Mouse (Mus musculus) neural tube, embryonic 12.5 days (tissue): ENCODE data around the gene Tbl1x. TPM values are rescaled to one million over a fixed set of nuclear protein-coding genes. Genes with fewer than 3 reads are reported as not detected.

Experiments used
- ATAC-seq: fragments of 200-750 bp; cut with Nextera tagmentation; 2 replicates; pipeline ENCODE4 v1.8.0; 2017; ENCODE audit warnings: low read depth, mild to moderate bottlenecking, moderate TSS enrichment, moderate library complexity; ENCODE audit not compliant: low FRiP score
- H3K27ac ChIP-seq: fragments of 300-500 bp; sonication (generic); 2 replicates; pipeline ENCODE4 v1.5.1; 2016
- H3K27me3 ChIP-seq: fragments of 300-500 bp; sonication (generic); replicated peaks from 2 replicates; pipeline ENCODE4 v1.6.1; 2016; ENCODE audit warnings: mild to moderate bottlenecking
- H3K36me3 ChIP-seq: fragments of 300-500 bp; sonication (generic); 2 replicates; pipeline ENCODE4 v1.6.1; 2016; ENCODE audit warnings: mild to moderate bottlenecking
- H3K4me1 ChIP-seq: fragments of 300-500 bp; sonication (generic); 2 replicates; pipeline ENCODE4 v1.6.1; 2016
- H3K4me2 ChIP-seq: fragments of 300-500 bp; sonication (generic); replicated peaks from 2 replicates; pipeline ENCODE4 v1.6.1; 2016; ENCODE audit warnings: mild to moderate bottlenecking
- H3K4me3 ChIP-seq: fragments of 300-500 bp; sonication (generic); 2 replicates; pipeline ENCODE4 v1.5.1; 2016
- H3K9ac ChIP-seq: fragments of 300-500 bp; sonication (generic); 2 replicates; pipeline ENCODE4 v1.6.1; 2016; ENCODE audit warnings: mild to moderate bottlenecking
- H3K9me3 ChIP-seq: fragments of 300-500 bp; sonication (generic); 2 replicates; pipeline ENCODE4 v1.6.1; 2016; ENCODE audit warnings: mild to moderate bottlenecking
- WGBS: fragments of 180-500 bp; shearing (Covaris S2); methylation state at CpG from one replicate; pipeline ENCODE4 v1.1.7; 2016; 5-methylcytosine and 5-hydroxymethylcytosine counted together
- polyA plus RNA-seq: library from polyadenylated mRNA; unstranded; fragments of >200 nt; fragmentation: Nextera tagmentation; extraction: Ambion mirVana; gene quantifications from 2 replicates; pipeline ENCODE4 v1.2.1, GENCODE M21; 2016

Gene Tbl1x
- polyA plus RNA-seq, 1 experiment from 2014 or later: 56.2 TPM

GRCm38 (mm10) chrX:77546448-77546847, 35.6 kb downstream of the Tbl1x start:
- 79% methylated on average over 1 of the region's 1 CpGs for WGBS
- H3K4me3 ChIP-seq: no peak overlapping the region
- H3K36me3 ChIP-seq: no peaks in the 10 kb centered on the region
- H3K4me1 ChIP-seq: no peaks in the 10 kb centered on the region
- H3K4me2 ChIP-seq: no peak overlapping the region
- no peak for ATAC-seq
- H3K27me3 ChIP-seq: no peaks in the 10 kb centered on the region
- H3K9me3 ChIP-seq: no peaks in the 10 kb centered on the region
- H3K27ac ChIP-seq: no peak overlapping the region
- no peak overlapping the region for H3K9ac ChIP-seq

- H3K4me2 ChIP-seq: no peak overlapping the region
- no peak overlapping the region for H3K27ac ChIP-seq
- no peaks in the 10 kb centered on the region for H3K36me3 ChIP-seq
- 97% methylated on average over 1 of the region's 1 CpGs for WGBS
- ATAC-seq: no peak
- H3K27me3 ChIP-seq: no peaks in the 10 kb centered on the region
- no peak overlapping the region for H3K9ac ChIP-seq
- H3K9me3 ChIP-seq: no peaks in the 10 kb centered on the region
- no peaks in the 10 kb centered on the region for H3K4me1 ChIP-seq
- no peak overlapping the region for H3K4me3 ChIP-seq
Observed at GRCm38 (mm10) chrX:77548951-77549350, 38.1 kb downstream of the Tbl1x start.

GRCm38 (mm10) chrX:77550388-77550787, 39.6 kb downstream of the Tbl1x start:
- Histone ChIP-seq H3K9me3 (no peaks in the 10 kb centered on the region), H3K36me3 (no peaks in the 10 kb centered on the region), H3K4me2 (no peak overlapping the region), H3K4me1 (no peaks in the 10 kb centered on the region), H3K27me3 (no peaks in the 10 kb centered on the region), H3K27ac (no peak overlapping the region), H3K9ac (no peak overlapping the region), H3K4me3 (no peak overlapping the region)
- ATAC-seq: no peak

- no peak for ATAC-seq
- no peaks in the 10 kb centered on the region for H3K27me3 ChIP-seq
Observed at GRCm38 (mm10) chrX:77551306-77551705, 40.5 kb downstream of the Tbl1x start.

GRCm38 (mm10) chrX:77552088-77552487, 41.3 kb downstream of the Tbl1x start:
- WGBS: 84% methylated on average over 3 of the region's 3 CpGs
- H3K9me3 ChIP-seq: no peaks in the 10 kb centered on the region

More at GRCm38 (mm10) chrX:77551306-77551705, 40.5 kb downstream of the Tbl1x start:
- Histone ChIP-seq H3K9ac (no peak overlapping the region), H3K4me3 (no peak overlapping the region), H3K4me1 (no peaks in the 10 kb centered on the region), H3K36me3 (no peaks in the 10 kb centered on the region), H3K27ac (no peak overlapping the region), H3K9me3 (no peaks in the 10 kb centered on the region), H3K4me2 (no peak overlapping the region)

GRCm38 (mm10) chrX:77555985-77556384, 45.2 kb downstream of the Tbl1x start:
- ATAC-seq: no peak
- WGBS: 55% methylated on average over 1 of the region's 1 CpGs
- no peak overlapping the region for H3K27ac ChIP-seq

More at GRCm38 (mm10) chrX:77552088-77552487, 41.3 kb downstream of the Tbl1x start:
- no peak overlapping the region for H3K9ac ChIP-seq
- no peaks in the 10 kb centered on the region for H3K4me1 ChIP-seq
- H3K27me3 ChIP-seq: no peaks in the 10 kb centered on the region
- no peaks in the 10 kb centered on the region for H3K36me3 ChIP-seq
- ATAC-seq: no peak
- no peak overlapping the region for H3K27ac ChIP-seq
- H3K4me3 ChIP-seq: no peak overlapping the region
- no peak overlapping the region for H3K4me2 ChIP-seq

GRCm38 (mm10) chrX:77559199-77559881, 48.5 kb downstream of the Tbl1x start:
- H3K9ac ChIP-seq: no peak overlapping the region
- no peak for ATAC-seq
- H3K27ac ChIP-seq: no peak overlapping the region
- no peaks in the 10 kb centered on the region for H3K36me3 ChIP-seq
- H3K4me2 ChIP-seq: no peak overlapping the region
- no peaks in the 10 kb centered on the region for H3K9me3 ChIP-seq
- H3K4me1 ChIP-seq: no peaks in the 10 kb centered on the region
- no peak overlapping the region for H3K4me3 ChIP-seq
- H3K27me3 ChIP-seq: no peaks in the 10 kb centered on the region

More at GRCm38 (mm10) chrX:77555985-77556384, 45.2 kb downstream of the Tbl1x start:
- no peak overlapping the region for H3K4me3 ChIP-seq
- no peak overlapping the region for H3K4me2 ChIP-seq
- H3K4me1 ChIP-seq: no peaks in the 10 kb centered on the region
- no peaks in the 10 kb centered on the region for H3K9me3 ChIP-seq
- no peak overlapping the region for H3K9ac ChIP-seq
- no peaks in the 10 kb centered on the region for H3K27me3 ChIP-seq
- H3K36me3 ChIP-seq: no peaks in the 10 kb centered on the region

- H3K9ac ChIP-seq: no peak overlapping the region
- H3K27ac ChIP-seq: no peak overlapping the region
- no peaks in the 10 kb centered on the region for H3K27me3 ChIP-seq
- H3K4me3 ChIP-seq: no peak overlapping the region
- H3K9me3 ChIP-seq: no peaks in the 10 kb centered on the region
- no peak overlapping the region for H3K4me2 ChIP-seq
- ATAC-seq: no peak
- no peaks in the 10 kb centered on the region for H3K4me1 ChIP-seq
- WGBS: 83% methylated on average over 2 of the region's 2 CpGs
- no peaks in the 10 kb centered on the region for H3K36me3 ChIP-seq
Observed at GRCm38 (mm10) chrX:77563616-77564015, 52.8 kb downstream of the Tbl1x start.

GRCm38 (mm10) chrX:77566739-77567138, 55.9 kb downstream of the Tbl1x start:
- no peak overlapping the region for H3K4me2 ChIP-seq
- no peaks in the 10 kb centered on the region for H3K27me3 ChIP-seq
- ATAC-seq: no peak
- H3K4me3 ChIP-seq: no peak overlapping the region
- no peaks in the 10 kb centered on the region for H3K9me3 ChIP-seq
- no peak overlapping the region for H3K9ac ChIP-seq
- no peak overlapping the region for H3K27ac ChIP-seq
- H3K36me3 ChIP-seq: no peaks in the 10 kb centered on the region
- no peaks in the 10 kb centered on the region for H3K4me1 ChIP-seq
- WGBS: 91% methylated on average over 1 of the region's 1 CpGs

GRCm38 (mm10) chrX:77568013-77568412, 57.2 kb downstream of the Tbl1x start:
- WGBS: 25% methylated on average over 2 of the region's 2 CpGs
- H3K27me3 ChIP-seq: no peaks in the 10 kb centered on the region
- no peak overlapping the region for H3K4me2 ChIP-seq
- ATAC-seq: no peak
- no peaks in the 10 kb centered on the region for H3K4me1 ChIP-seq
- no peaks in the 10 kb centered on the region for H3K36me3 ChIP-seq
- H3K9ac ChIP-seq: no peak overlapping the region
- H3K9me3 ChIP-seq: no peaks in the 10 kb centered on the region
- H3K4me3 ChIP-seq: no peak overlapping the region
- no peak overlapping the region for H3K27ac ChIP-seq

- Histone ChIP-seq H3K4me1 (no peaks in the 10 kb centered on the region), H3K36me3 (no peaks in the 10 kb centered on the region), H3K9ac (no peak overlapping the region), H3K9me3 (no peaks in the 10 kb centered on the region), H3K27ac (no peak overlapping the region), H3K4me3 (no peak overlapping the region), H3K27me3 (no peaks in the 10 kb centered on the region), H3K4me2 (no peak overlapping the region)
- 88% methylated on average over 1 of the region's 1 CpGs for WGBS
- no peak for ATAC-seq
Observed at GRCm38 (mm10) chrX:77573743-77574142, 62.9 kb downstream of the Tbl1x start.

GRCm38 (mm10) chrX:77577108-77577507, 66.3 kb downstream of the Tbl1x start:
- Histone ChIP-seq H3K27ac (no peak overlapping the region), H3K36me3 (no peaks in the 10 kb centered on the region), H3K4me1 (no peaks in the 10 kb centered on the region), H3K4me2 (no peak overlapping the region), H3K9me3 (no peaks in the 10 kb centered on the region), H3K4me3 (no peak overlapping the region), H3K27me3 (no peaks in the 10 kb centered on the region), H3K9ac (no peak overlapping the region)
- 73% methylated on average over 3 of the region's 3 CpGs for WGBS
- ATAC-seq: no peak

GRCm38 (mm10) chrX:77578172-77578571, 67.4 kb downstream of the Tbl1x start:
- H3K4me2 ChIP-seq: no peak overlapping the region
- no peaks in the 10 kb centered on the region for H3K36me3 ChIP-seq
- H3K27ac ChIP-seq: no peak overlapping the region
- no peaks in the 10 kb centered on the region for H3K4me1 ChIP-seq
- no peaks in the 10 kb centered on the region for H3K9me3 ChIP-seq
- H3K9ac ChIP-seq: no peak overlapping the region
- H3K27me3 ChIP-seq: no peaks in the 10 kb centered on the region
- WGBS: 48% methylated on average over 1 of the region's 1 CpGs
- no peak for ATAC-seq
- H3K4me3 ChIP-seq: no peak overlapping the region
